Mouse (Mus musculus): ENCODE data around the gene Gstk1. TPM values are rescaled to one million over a fixed set of nuclear protein-coding genes. Genes with fewer than 3 reads are reported as not detected.

The Gstk1 gene
- polyA plus RNA-seq, 1 experiment from 2014 or later: 4.0 TPM

Other genes starting within 250 kb of the Gstk1 start
- not detected in 3 replicates for gene Sva, start 207.5 kb upstream of the Gstk1 start, polyA plus RNA-seq (2018)
- gene Tas2r139, start 105.0 kb upstream of the Gstk1 start, polyA plus RNA-seq (2018): not detected in 3 replicates
- gene Tas2r144, start 30.6 kb upstream of the Gstk1 start, polyA plus RNA-seq (2018): not detected in 3 replicates
- not detected in 3 replicates for gene Tmem139, start 16.0 kb downstream of the Gstk1 start, polyA plus RNA-seq (2018)
- 7.8 to 14.4 TPM (median 10.2 TPM) in 3 replicates for gene Casp2, start 19.1 kb downstream of the Gstk1 start, polyA plus RNA-seq (2018)
- 0.09 to 0.34 TPM in 2 of 3 replicates, not detected in the other for gene Clcn1, start 40.8 kb downstream of the Gstk1 start, polyA plus RNA-seq (2018)
- not detected in 3 replicates for gene Fam131b, start 78.7 kb downstream of the Gstk1 start, polyA plus RNA-seq (2018)
- gene Zyx, start 103.7 kb downstream of the Gstk1 start, polyA plus RNA-seq (2018): 63.6 to 176 TPM (median 108 TPM) in 3 replicates
- not detected in 3 replicates for gene Epha1, start 127.3 kb downstream of the Gstk1 start, polyA plus RNA-seq (2018)
- gene Tas2r143, start 154.3 kb downstream of the Gstk1 start, polyA plus RNA-seq (2018): not detected in 3 replicates
- not detected in 3 replicates for gene Tas2r135, start 159.5 kb downstream of the Gstk1 start, polyA plus RNA-seq (2018)
- gene Tas2r126, start 188.6 kb downstream of the Gstk1 start, polyA plus RNA-seq (2018): not detected in 3 replicates
- not detected in 3 replicates for gene Olfr458, start 219.3 kb downstream of the Gstk1 start, polyA plus RNA-seq (2018)
- gene Olfr457, start 230.4 kb downstream of the Gstk1 start, polyA plus RNA-seq (2018): not detected in 3 replicates
- gene Olfr456, start 241.3 kb downstream of the Gstk1 start, polyA plus RNA-seq (2018): not detected in 3 replicates

Measured in macrophage (primary cell).